Mouse (Mus musculus) forebrain, embryonic 12.5 days (tissue): ENCODE results near the gene Faah. TPM values are rescaled to one million over a fixed set of nuclear protein-coding genes. Genes with fewer than 3 reads are reported as not detected.

Experiments used
- ATAC-seq: fragments of 200-750 bp; cut with Nextera tagmentation; 2 replicates; pipeline ENCODE4 v1.8.0; 2017; ENCODE audit warnings: moderate TSS enrichment; ENCODE audit not compliant: low FRiP score
- H3K27ac ChIP-seq: fragments of 300-500 bp; sonication (generic); 2 replicates; pipeline ENCODE4 v1.5.1; 2016; ENCODE audit warnings: mild to moderate bottlenecking
- H3K27me3 ChIP-seq: fragments of 300-500 bp; sonication (generic); 2 replicates; pipeline ENCODE4 v1.6.1; 2016; ENCODE audit warnings: mild to moderate bottlenecking
- H3K36me3 ChIP-seq: fragments of 300-500 bp; sonication (generic); replicated peaks from 2 replicates; pipeline ENCODE4 v1.6.1; 2016; ENCODE audit warnings: mild to moderate bottlenecking
- H3K4me1 ChIP-seq: fragments of 300-500 bp; sonication (generic); 2 replicates; pipeline ENCODE4 v1.6.1; 2016
- H3K4me2 ChIP-seq: fragments of 300-500 bp; sonication (generic); 2 replicates; pipeline ENCODE4 v1.6.1; 2016; ENCODE audit warnings: mild to moderate bottlenecking, moderate library complexity
- H3K4me3 ChIP-seq: fragments of 300-500 bp; sonication (generic); replicated peaks from 2 replicates; pipeline ENCODE4 v1.5.1; 2016; ENCODE audit warnings: mild to moderate bottlenecking
- H3K9ac ChIP-seq: fragments of 300-500 bp; sonication (generic); 2 replicates; pipeline ENCODE4 v1.6.1; 2016; ENCODE audit warnings: mild to moderate bottlenecking
- H3K9me3 ChIP-seq: fragments of 300-500 bp; sonication (generic); 2 replicates; pipeline ENCODE4 v1.6.1; 2016
- WGBS: fragments of 180-500 bp; shearing (Covaris S2); methylation state at CpG from one replicate; pipeline ENCODE4 v1.1.7; 2016; 5-methylcytosine and 5-hydroxymethylcytosine counted together
- polyA plus RNA-seq: library from polyadenylated mRNA; unstranded; fragments of >200 nt; fragmentation: Nextera tagmentation; extraction: Ambion mirVana; gene quantifications from 2 replicates; pipeline ENCODE4 v1.2.1, GENCODE M21; 2016

The Faah gene
- polyA plus RNA-seq, 1 experiment from 2014 or later, result 3.2 TPM

DNA sequence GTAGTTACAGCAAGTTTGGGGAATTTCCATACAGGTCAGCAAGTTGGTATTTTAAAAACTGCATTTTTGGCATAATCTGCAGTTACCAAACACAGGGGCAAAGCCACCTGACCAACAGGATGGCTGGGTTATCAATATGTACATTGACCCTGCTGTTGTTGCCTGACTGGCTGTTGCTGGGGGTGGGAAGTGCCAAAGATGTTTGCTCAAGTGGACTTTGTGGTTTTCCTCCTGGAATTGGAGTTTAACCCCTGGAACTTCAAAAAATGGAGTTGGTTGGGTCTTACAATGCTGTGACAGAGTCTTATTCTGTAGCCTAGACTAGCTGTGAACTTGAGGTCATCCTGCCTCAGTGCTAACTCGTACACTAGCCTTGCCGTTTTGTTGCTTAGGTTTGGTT lies 22.7 kb upstream of the Faah start:
- ATAC-seq, result no peak
- Histone ChIP-seq H3K27ac (no peak overlapping the region), H3K36me3 (peaks cover 13% of the 10 kb centered on the region; the same call in 1 of the 2 replicates), H3K9me3 (no peaks in the 10 kb centered on the region), H3K4me3 (no peak overlapping the region), H3K9ac (no peak overlapping the region), H3K4me2 (no peak overlapping the region), H3K4me1 (no peaks in the 10 kb centered on the region), H3K27me3 (no peaks in the 10 kb centered on the region)
- 90% methylated on average over 2 of the region's 2 CpGs for WGBS

DNA sequence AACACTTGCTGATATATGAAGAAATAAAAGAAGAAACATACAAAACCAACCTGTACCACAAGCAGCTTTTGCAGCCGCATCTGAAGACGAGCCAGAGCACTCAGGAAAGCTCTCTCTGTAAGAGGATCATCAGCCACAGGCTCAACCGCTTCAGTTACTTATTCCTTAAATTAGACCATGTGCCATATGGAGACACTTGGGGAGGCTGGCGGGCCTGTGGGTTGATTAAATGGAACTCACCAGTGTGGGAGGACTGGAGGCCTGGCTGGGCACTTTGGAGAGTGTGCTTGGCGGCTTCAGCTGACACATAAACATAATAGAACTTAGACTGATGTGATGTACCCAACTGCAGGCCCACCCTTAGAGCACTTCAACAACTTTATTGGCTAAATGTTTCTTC lies 15.6 kb upstream of the Faah start:
- Histone ChIP-seq H3K4me1 (no peaks in the 10 kb centered on the region), H3K9me3 (no peaks in the 10 kb centered on the region), H3K4me2 (no peak overlapping the region), H3K27ac (no peak overlapping the region), H3K36me3 (peaks cover 30% of the 10 kb centered on the region), H3K27me3 (no peaks in the 10 kb centered on the region), H3K9ac (no peak overlapping the region), H3K4me3 (no peak overlapping the region)
- 90% methylated on average over 5 of the region's 5 CpGs for WGBS
- no peak for ATAC-seq

- no peak for ATAC-seq
- H3K36me3 ChIP-seq, result peaks cover 28% of the 10 kb centered on the region
- no peak overlapping the region for H3K9ac ChIP-seq
- no peak overlapping the region for H3K4me3 ChIP-seq
- no peaks in the 10 kb centered on the region for H3K9me3 ChIP-seq
- H3K27ac ChIP-seq, result no peak overlapping the region
- H3K4me1 ChIP-seq, result no peaks in the 10 kb centered on the region
- H3K27me3 ChIP-seq, result no peaks in the 10 kb centered on the region
- H3K4me2 ChIP-seq, result no peak overlapping the region
- WGBS, result 91% methylated on average over 9 of the region's 9 CpGs
Measured at GRCm38 (mm10) chr4:116032906-116033305, 15.2 kb upstream of the Faah start.

GRCm38 (mm10) chr4:116017300-116017901 lies 325 bp downstream of the Faah start:
- Histone ChIP-seq H3K4me2 (peak overlapping the region; percentile 96), H3K4me1 (peaks cover 15% of the 10 kb centered on the region), H3K9ac (peak overlapping the region; percentile 65), H3K4me3 (peak overlapping the region; percentile 64), H3K27me3 (peaks cover 77% of the 10 kb centered on the region), H3K27ac (no peak overlapping the region), H3K36me3 (no peaks in the 10 kb centered on the region), H3K9me3 (no peaks in the 10 kb centered on the region)
- under 1% methylated on average over 60 of the region's 60 CpGs for WGBS
- ATAC-seq, result peak; percentile 89

DNA sequence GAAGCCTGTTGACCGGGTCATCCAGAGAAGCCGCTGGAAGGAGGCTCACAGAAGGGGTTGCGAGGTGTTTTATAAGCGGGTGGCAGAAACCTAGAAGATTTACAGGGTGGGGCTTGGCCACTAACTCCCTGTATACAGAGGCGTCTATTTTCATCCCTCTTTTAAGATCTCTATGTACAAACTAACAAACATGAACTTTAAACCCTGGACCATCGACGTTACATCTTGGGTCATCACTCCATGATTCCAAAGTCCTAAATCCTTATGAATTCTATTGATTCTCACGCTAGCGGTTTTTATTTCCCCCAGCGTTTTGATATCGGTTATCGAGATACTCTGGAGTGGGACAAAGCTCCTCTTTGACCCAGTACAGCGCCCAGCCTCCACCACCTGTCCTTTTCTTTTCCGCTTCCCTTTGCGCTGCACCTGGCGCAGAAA lies 845 bp downstream of the Faah start:
- Histone ChIP-seq H3K9me3 (no peaks in the 10 kb centered on the region), H3K9ac (peak overlapping the region; percentile 65), H3K4me1 (peaks cover 15% of the 10 kb centered on the region), H3K36me3 (no peaks in the 10 kb centered on the region), H3K27me3 (peaks cover 72% of the 10 kb centered on the region), H3K27ac (no peak overlapping the region), H3K4me3 (peak overlapping the region; percentile 64), H3K4me2 (peak overlapping the region; percentile 96)
- 9% methylated on average over 16 of the region's 16 CpGs for WGBS
- peak; percentile 33; the same call in 1 of the 2 replicates for ATAC-seq

DNA sequence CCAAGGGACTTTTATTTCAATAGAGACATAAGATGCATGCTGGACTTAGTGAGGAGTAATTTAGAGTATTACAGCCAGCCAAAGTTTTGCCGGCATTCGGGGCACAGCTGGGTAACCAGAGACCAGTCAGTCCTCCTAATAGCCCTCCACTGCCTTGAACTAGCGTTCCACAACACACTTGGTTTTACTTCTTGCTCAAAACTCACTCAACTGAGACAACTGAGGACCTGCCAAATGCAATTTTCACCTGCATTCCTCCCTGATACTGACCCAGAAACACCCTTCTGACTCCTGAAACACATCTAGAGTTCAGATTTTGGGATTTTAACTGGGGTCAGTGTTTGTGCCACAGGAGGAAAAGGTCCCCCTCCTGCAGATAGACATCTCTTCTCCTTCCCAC lies 1.3 kb downstream of the Faah start:
- Histone ChIP-seq H3K4me3 (peak overlapping the region; percentile 64; the same call in 1 of the 2 replicates), H3K27ac (no peak overlapping the region), H3K4me1 (peaks cover 15% of the 10 kb centered on the region), H3K9me3 (no peaks in the 10 kb centered on the region), H3K4me2 (peak overlapping the region; percentile 96), H3K9ac (no peak overlapping the region), H3K36me3 (no peaks in the 10 kb centered on the region), H3K27me3 (peaks cover 75% of the 10 kb centered on the region)
- no peak for ATAC-seq
- 48% methylated on average over 3 of the region's 3 CpGs for WGBS

- Histone ChIP-seq H3K27ac (no peak overlapping the region), H3K4me3 (no peak overlapping the region), H3K36me3 (no peaks in the 10 kb centered on the region), H3K27me3 (peaks cover 79% of the 10 kb centered on the region), H3K9me3 (no peaks in the 10 kb centered on the region), H3K9ac (no peak overlapping the region), H3K4me1 (peaks cover 15% of the 10 kb centered on the region), H3K4me2 (no peak overlapping the region)
- no peak for ATAC-seq
- 63% methylated on average over 8 of the region's 8 CpGs for WGBS
Measured at GRCm38 (mm10) chr4:116015996-116016395, 1.7 kb downstream of the Faah start.

DNA sequence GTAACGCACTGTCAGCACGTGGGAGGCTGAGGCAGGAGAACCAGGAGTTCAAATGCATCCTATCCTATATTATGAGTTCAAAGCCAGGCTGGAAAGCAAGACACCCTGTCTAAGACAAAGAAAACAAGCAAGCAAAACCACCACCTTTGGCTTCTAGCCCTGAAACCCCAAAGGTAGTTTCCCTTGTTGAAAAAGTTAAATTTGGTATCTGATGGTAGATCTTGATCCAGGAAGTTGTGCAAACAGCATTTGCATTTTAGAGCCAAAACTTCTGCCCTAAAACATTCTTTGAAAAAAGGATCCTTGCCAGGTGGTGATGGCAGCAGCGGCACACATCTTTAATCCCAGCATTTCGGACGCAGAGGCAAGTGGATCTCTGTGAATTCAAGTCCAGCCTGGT lies 2.2 kb downstream of the Faah start:
- peaks cover 15% of the 10 kb centered on the region for H3K4me1 ChIP-seq
- H3K9me3 ChIP-seq, result no peaks in the 10 kb centered on the region
- H3K27me3 ChIP-seq, result peaks cover 81% of the 10 kb centered on the region
- no peak for ATAC-seq
- no peak overlapping the region for H3K4me2 ChIP-seq
- 83% methylated on average over 5 of the region's 5 CpGs for WGBS
- H3K36me3 ChIP-seq, result no peaks in the 10 kb centered on the region
- H3K4me3 ChIP-seq, result no peak overlapping the region
- H3K9ac ChIP-seq, result no peak overlapping the region
- H3K27ac ChIP-seq, result no peak overlapping the region

GRCm38 (mm10) chr4:116010186-116010585 lies 7.5 kb downstream of the Faah start:
- Histone ChIP-seq H3K27me3 (peaks cover 43% of the 10 kb centered on the region), H3K4me1 (peaks cover 10% of the 10 kb centered on the region; the same call in 1 of the 2 replicates), H3K36me3 (no peaks in the 10 kb centered on the region), H3K4me3 (no peak overlapping the region), H3K9ac (no peak overlapping the region), H3K9me3 (no peaks in the 10 kb centered on the region), H3K4me2 (no peak overlapping the region), H3K27ac (no peak overlapping the region)
- 80% methylated on average over 8 of the region's 8 CpGs for WGBS
- ATAC-seq, result no peak

DNA sequence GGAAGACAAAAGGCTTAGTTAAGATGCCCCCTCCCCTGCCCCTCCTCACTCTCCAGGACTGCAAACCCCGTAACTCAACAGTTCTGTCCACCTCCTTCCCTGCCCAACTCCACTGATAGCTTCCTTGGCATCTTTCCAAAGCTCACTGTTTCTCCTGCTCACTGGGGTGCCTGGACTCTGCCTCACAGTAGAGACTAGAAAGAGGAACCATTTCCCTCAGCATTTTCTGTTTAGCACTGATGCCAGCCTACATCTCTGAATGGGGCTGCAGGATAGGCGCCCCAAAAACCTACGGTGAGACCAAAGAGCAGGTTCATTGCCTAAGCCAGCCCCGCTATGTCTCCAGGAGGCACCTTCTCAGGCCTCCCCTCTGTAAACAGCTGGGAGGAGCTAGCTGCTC lies 16.5 kb downstream of the Faah start:
- WGBS, result 71% methylated on average over 4 of the region's 4 CpGs

GRCm38 (mm10) chr4:116000671-116001070 lies 17.1 kb downstream of the Faah start:
- Histone ChIP-seq H3K27ac (no peak overlapping the region), H3K36me3 (no peaks in the 10 kb centered on the region), H3K4me1 (peaks cover 4% of the 10 kb centered on the region; the same call in 1 of the 2 replicates), H3K9me3 (no peaks in the 10 kb centered on the region), H3K9ac (no peak overlapping the region), H3K4me3 (no peak overlapping the region), H3K4me2 (no peak overlapping the region), H3K27me3 (peaks cover 19% of the 10 kb centered on the region; the same call in 1 of the 2 replicates)
- WGBS, result 54% methylated on average over 6 of the region's 6 CpGs
- ATAC-seq, result no peak

More for the DNA sequence above, 16.5 kb downstream of the Faah start:
- peaks cover 6% of the 10 kb centered on the region; the same call in 1 of the 2 replicates for H3K4me1 ChIP-seq
- no peaks in the 10 kb centered on the region for H3K36me3 ChIP-seq
- H3K9ac ChIP-seq, result no peak overlapping the region
- peaks cover 19% of the 10 kb centered on the region; the same call in 1 of the 2 replicates for H3K27me3 ChIP-seq
- H3K9me3 ChIP-seq, result no peaks in the 10 kb centered on the region
- H3K4me2 ChIP-seq, result no peak overlapping the region
- no peak overlapping the region for H3K4me3 ChIP-seq
- H3K27ac ChIP-seq, result no peak overlapping the region
- no peak for ATAC-seq

GRCm38 (mm10) chr4:115996729-115997128 lies 21.0 kb downstream of the Faah start:
- Histone ChIP-seq H3K27ac (no peak overlapping the region), H3K4me2 (no peak overlapping the region), H3K36me3 (no peaks in the 10 kb centered on the region), H3K9me3 (no peaks in the 10 kb centered on the region; the same call in 1 of the 2 replicates), H3K4me1 (no peaks in the 10 kb centered on the region), H3K27me3 (peaks cover 11% of the 10 kb centered on the region; the same call in 1 of the 2 replicates), H3K4me3 (no peak overlapping the region), H3K9ac (no peak overlapping the region)
- ATAC-seq, result no peak
- WGBS, result 76% methylated on average over 4 of the region's 4 CpGs

DNA sequence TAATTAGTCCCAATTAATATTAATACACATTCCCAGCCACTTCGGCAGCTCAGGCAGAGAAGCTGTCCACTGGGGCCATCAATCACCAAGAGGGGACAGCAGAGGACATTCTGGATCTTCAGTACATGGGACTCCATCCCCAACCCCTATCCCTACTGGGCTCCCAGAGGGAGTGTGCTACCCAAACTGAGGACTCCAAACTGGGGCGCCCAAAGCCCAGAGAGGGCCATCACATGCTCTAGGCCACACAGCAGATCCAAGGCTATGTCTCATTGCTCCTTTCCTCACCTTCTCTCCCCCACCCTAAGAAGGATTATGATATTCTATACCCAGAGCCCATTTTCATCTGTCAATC lies 22.4 kb downstream of the Faah start:
- Histone ChIP-seq H3K27me3 (peaks cover 11% of the 10 kb centered on the region; the same call in 1 of the 2 replicates), H3K36me3 (no peaks in the 10 kb centered on the region), H3K27ac (no peak overlapping the region), H3K9me3 (no peaks in the 10 kb centered on the region; the same call in 1 of the 2 replicates), H3K4me2 (no peak overlapping the region), H3K9ac (no peak overlapping the region), H3K4me1 (no peaks in the 10 kb centered on the region), H3K4me3 (no peak overlapping the region)
- no peak for ATAC-seq
- 85% methylated on average over 2 of the region's 2 CpGs for WGBS
